Comparison of ENCODE assay signal across 23 mouse cellular contexts in the genomic region with DNA sequence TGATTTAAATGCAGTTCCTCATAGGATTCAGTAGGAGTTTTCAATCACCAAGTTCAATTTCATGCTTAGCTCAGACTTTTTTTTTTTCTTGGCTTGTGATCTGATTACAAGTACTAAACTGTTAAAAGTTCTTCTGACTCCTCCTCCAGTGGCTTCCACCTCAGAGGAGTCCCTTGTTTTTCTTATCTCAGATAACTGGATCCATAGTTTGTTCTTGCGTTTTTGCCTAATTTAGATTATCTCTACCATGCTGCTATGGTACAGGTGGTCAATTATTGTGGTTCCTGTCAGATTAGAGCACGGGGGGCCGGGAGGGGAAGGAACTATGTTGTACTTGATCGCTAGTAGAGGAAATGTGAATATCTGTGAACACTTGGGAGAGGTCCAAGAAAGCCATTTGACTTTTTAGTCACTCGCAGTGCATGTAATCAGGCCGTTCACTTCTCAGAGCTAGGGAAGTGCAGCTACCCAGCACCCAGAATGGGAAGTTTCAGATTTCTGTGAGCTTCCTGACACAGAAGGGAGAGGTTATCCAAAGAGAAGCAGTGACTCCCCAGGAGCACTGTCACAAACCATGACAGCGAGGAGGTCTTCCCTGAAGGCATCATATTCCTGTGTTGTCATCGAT.
A peak's percentile ranks its signal among the peaks of the same experiment; 100 is the strongest.
DNase-seq lines count a peak whose midpoint lies in the region; ATAC-seq and TF ChIP-seq lines count a peak whose summit lies in the region.
"Had no signal": no experiment of that assay in that cellular context is flagged by ENCODE, and none has a peak within 500 bp of the region (broad histone marks: within the 10 kb centered on the region; RNA-seq: fewer than 3 reads in every experiment).

No protein-coding gene starts in this region.

- no peaks in the 10 kb centered on the region for H3K9me3 ChIP-seq in kidney, embryonic 15.5 days (replicated peaks)
- no peaks in the 10 kb centered on the region for H3K9me3 ChIP-seq in MEL (replicated peaks; ENCODE audit: insufficient read depth, low read length)
- H3K9me3 ChIP-seq: limb, embryonic 13.5 days; midbrain, embryonic 10.5 days had no signal

- TF ChIP-seq EP300 in MEL (IDR thresholded peaks at IDR 0.05; ENCODE audit: low read depth in 1 of 2, low read length in 2 of 2), result no peak

- no peak for TF ChIP-seq POLR2A in MEL (IDR thresholded peaks at IDR 0.05; ENCODE audit: control insufficient read depth in 1 of 2, insufficient read depth in 1 of 2, low read depth in 1 of 2, low read length in 2 of 2, poor library complexity in 1 of 2)

- peaks cover 12% of the 10 kb centered on the region; the same call in 1 of the 2 replicates for H3K4me1 ChIP-seq in kidney, embryonic 15.5 days
- H3K4me1 ChIP-seq in MEL (ENCODE audit: control insufficient read depth in 1 of 2, insufficient read depth in 2 of 2, low read length in 2 of 2), result no peaks in the 10 kb centered on the region
- H3K4me1 ChIP-seq: midbrain, embryonic 10.5 days had no signal

- no peak overlapping the region for H3K9ac ChIP-seq in kidney, embryonic 15.5 days
- no peak overlapping the region for H3K9ac ChIP-seq in MEL (ENCODE audit: control insufficient read depth, low read depth, low read length, poor library complexity, severe bottlenecking)
- H3K9ac ChIP-seq: limb, embryonic 13.5 days had no signal

- H3K27me3 ChIP-seq in kidney, embryonic 15.5 days, result no peaks in the 10 kb centered on the region
- no peaks in the 10 kb centered on the region for H3K27me3 ChIP-seq in MEL (ENCODE audit: control insufficient read depth in 1 of 2, insufficient read depth in 2 of 2, low read length in 2 of 2)
- H3K27me3 ChIP-seq: limb, embryonic 13.5 days had no signal

- 24% methylated on average over 8 of the region's 8 CpGs for WGBS in kidney, embryonic 15.5 days

- ATAC-seq in kidney, embryonic 15.5 days (replicated peaks; ENCODE audit: low FRiP score), result peak; percentile 61
- peak; percentile 38 to 57; a peak in 3 of 4 replicates for ATAC-seq in hematopoietic stem cell, adult 5-6 weeks (replicated peaks in 1 of 2; ENCODE audit: insufficient read depth in 1 of 2, low FRiP score in 2 of 2, low TSS enrichment in 1 of 2, low read depth in 1 of 2, poor library complexity in 2 of 2, severe bottlenecking in 2 of 2)
- ATAC-seq: CD4-positive, CD25-positive, alpha-beta regulatory T cell, adult 4 months; forebrain, embryonic 14.5 days; hindbrain, postnatal 0 days had no signal

- no peak for TF ChIP-seq RAD21 in MEL (IDR thresholded peaks at IDR 0.05; ENCODE audit: low read depth, low read length)

- H3K4me3 ChIP-seq in kidney, embryonic 15.5 days (replicated peaks), result no peak overlapping the region
- H3K4me3 ChIP-seq in MEL (ENCODE audit: control insufficient read depth in 1 of 2, insufficient read depth in 1 of 2, low read depth in 2 of 2, low read length in 2 of 2), result no peak overlapping the region
- H3K4me3 ChIP-seq: erythroblast, embryonic 14.5 days; limb, embryonic 13.5 days; midbrain, embryonic 10.5 days had no signal

- no peaks in the 10 kb centered on the region for H3K79me2 ChIP-seq in MEL (ENCODE audit: control insufficient read depth, insufficient read depth, low read length, poor library complexity)

- no peak for TF ChIP-seq CTCF in MEL (IDR thresholded peaks at IDR 0.05 in 2 of 3, conservative IDR thresholded peaks at IDR 0.05 in 1 of 3; ENCODE audit: control insufficient read depth in 1 of 3, insufficient read depth in 1 of 3, low read depth in 2 of 3, low read length in 3 of 3, poor library complexity in 1 of 3, severe bottlenecking in 1 of 3)

- no peak overlapping the region for H3K4me2 ChIP-seq in kidney, embryonic 15.5 days
- H3K4me2 ChIP-seq: limb, embryonic 13.5 days had no signal

- H3K36me3 ChIP-seq in kidney, embryonic 15.5 days, result no peaks in the 10 kb centered on the region
- H3K36me3 ChIP-seq in MEL (ENCODE audit: control insufficient read depth in 1 of 2, insufficient read depth in 2 of 2, low read length in 2 of 2), result no peaks in the 10 kb centered on the region
- H3K36me3 ChIP-seq: limb, embryonic 13.5 days; midbrain, embryonic 10.5 days had no signal

- DNase-seq in heart, adult 18-20 months, result peak; percentile 19 to 38
- DNase-seq in heart, postnatal 4 days, result no peak
- no peak for DNase-seq in kidney, adult 9 months
- DNase-seq in MEL (ENCODE audit: low read depth, low spot score), result peak; percentile 10
- no peak for DNase-seq in urinary bladder, postnatal 4 days (ENCODE audit: low spot score in 2 of 2)
- no peak for DNase-seq in cerebellum, postnatal 10 days
- DNase-seq: adrenal gland, postnatal 25 days; cerebellum, adult 11-12 months; gastrocnemius, postnatal 36 days; kidney, adult 8-10 months; lung, adult 18-20 months; lung, postnatal 36 days; right cerebral cortex, postnatal 14 days; spleen, adult 18-20 months; thymus, postnatal 36 days had no signal

- H3K27ac ChIP-seq in kidney, embryonic 15.5 days, result no peak overlapping the region
- H3K27ac ChIP-seq in MEL (ENCODE audit: control insufficient read depth, low read depth, low read length), result no peak overlapping the region
- H3K27ac ChIP-seq: hindbrain, postnatal 0 days; limb, embryonic 13.5 days; midbrain, embryonic 10.5 days had no signal

TF ChIP-seq in MEL, 35 proteins besides CTCF, POLR2A, EP300 and RAD21:
- TF ChIP-seq BHLHE40 (IDR thresholded peaks at IDR 0.05; ENCODE audit: borderline replicate concordance, low read depth, low read length) (no peak), KAT2A (conservative IDR thresholded peaks at IDR 0.05; ENCODE audit: low read depth, low read length) (no peak), NELFE (IDR thresholded peaks at IDR 0.05; ENCODE audit: low read depth, low read length) (no peak), RCOR1 (IDR thresholded peaks at IDR 0.05; ENCODE audit: low read depth, low read length) (no peak), ETS1 (IDR thresholded peaks at IDR 0.05; ENCODE audit: low read depth, low read length) (no peak), GATA1 (IDR thresholded peaks at IDR 0.05; ENCODE audit: low read depth, low read length) (no peak), USF1 (IDR thresholded peaks at IDR 0.05; ENCODE audit: low read depth, low read length) (no peak), POLR2AphosphoS2 (IDR thresholded peaks at IDR 0.05; ENCODE audit: low read length) (no peak), SMC3 (IDR thresholded peaks at IDR 0.05; ENCODE audit: low read depth, low read length) (no peak), GABPA (IDR thresholded peaks at IDR 0.05; ENCODE audit: low read depth, low read length) (no peak), ZKSCAN1 (IDR thresholded peaks at IDR 0.05; ENCODE audit: low read depth, low read length) (no peak), SIN3A (IDR thresholded peaks at IDR 0.05; ENCODE audit: low read length) (no peak), MEF2A (IDR thresholded peaks at IDR 0.05; ENCODE audit: extremely low read depth, insufficient replicate concordance, low read depth, low read length, poor library complexity, severe bottlenecking) (no peak), JUND (IDR thresholded peaks at IDR 0.05; ENCODE audit: low read depth, low read length) (no peak), MYC (IDR thresholded peaks at IDR 0.05; ENCODE audit: low read depth, low read length) (no peak)
TF ChIP-seq in MEL: peak in this region for 0.

Comparison
In these comparisons a context has a peak if more than half of its experiments do, and no peak if none do; other contexts are left out.
1. DNase-seq: peak in heart, adult 18-20 months (2 of 2) and MEL (single experiment); none in heart, postnatal 4 days (single experiment), kidney, adult 9 months (single experiment), urinary bladder, postnatal 4 days (0 of 2) and cerebellum, postnatal 10 days (0 of 2).